Mouse (Mus musculus): ENCODE results near the gene D10Wsu102e.

- TF ChIP-seq GATA1 (IDR thresholded peaks at IDR 0.05; ENCODE audit: borderline replicate concordance, low read length) (no peak), FLI1 (IDR thresholded peaks at IDR 0.05; ENCODE audit: low read length) (no peak)
Measured at GRCm38 (mm10) chr10:83325903-83326302, 34.1 kb upstream of the D10Wsu102e start.
